Mouse (Mus musculus) heart, embryonic 16.5 days (tissue): ENCODE results near the gene Atp5s. TPM values are rescaled to one million over a fixed set of nuclear protein-coding genes. Genes with fewer than 3 reads are reported as not detected.

ENCODE experiments used
- ATAC-seq: fragments of 200-750 bp; cut with Nextera tagmentation; replicated peaks from 2 replicates; pipeline ENCODE4 v1.8.0; 2017; ENCODE audit warnings: moderate number of reproducible peaks; ENCODE audit not compliant: insufficient read depth, low FRiP score; ENCODE audit errors: extremely low read depth
- H3K27ac ChIP-seq: fragments of 300-500 bp; sonication (generic); 2 replicates; pipeline ENCODE4 v1.5.1; 2014; ENCODE audit warnings: mild to moderate bottlenecking, low read length, control low read depth, moderate library complexity
- H3K27me3 ChIP-seq: fragments of 300-500 bp; sonication (generic); 2 replicates; pipeline ENCODE4 v1.6.1; 2014; ENCODE audit warnings: low read length, mixed read lengths; ENCODE audit not compliant: control insufficient read depth, insufficient read depth
- H3K36me3 ChIP-seq: fragments of 300-500 bp; sonication (generic); 2 replicates; pipeline ENCODE4 v1.6.1; 2014; ENCODE audit not compliant: control insufficient read depth, insufficient read depth
- H3K4me1 ChIP-seq: fragments of 300-500 bp; sonication (generic); 2 replicates; pipeline ENCODE4 v1.6.1; 2014; ENCODE audit warnings: low read length, mixed read lengths; ENCODE audit not compliant: control insufficient read depth, insufficient read depth
- H3K4me2 ChIP-seq: fragments of 300-500 bp; sonication (generic); 2 replicates; pipeline ENCODE4 v1.6.1; 2014; ENCODE audit warnings: low read depth, mild to moderate bottlenecking, control low read depth, low read length
- H3K4me3 ChIP-seq: fragments of 300-500 bp; sonication (generic); 2 replicates; pipeline ENCODE4 v1.5.1; 2014; ENCODE audit warnings: mild to moderate bottlenecking, control low read depth, low read length
- H3K9ac ChIP-seq: fragments of 300-500 bp; sonication (generic); 2 replicates; pipeline ENCODE4 v1.6.1; 2014; ENCODE audit warnings: low read length, control low read depth
- H3K9me3 ChIP-seq: fragments of 300-500 bp; sonication (generic); replicated peaks from 2 replicates; pipeline ENCODE4 v1.6.1; 2016; ENCODE audit warnings: low read length; ENCODE audit not compliant: control insufficient read depth
- WGBS: fragments of 180-500 bp; shearing (Covaris S2); extraction: QIAGEN DNeasy Blood & Tissue Kit; methylation state at CpG from one replicate; pipeline ENCODE4 v1.1.7; 2014; 5-methylcytosine and 5-hydroxymethylcytosine counted together
- polyA plus RNA-seq: library from polyadenylated mRNA; unstranded; fragments of >200 nt; fragmentation: Nextera tagmentation; extraction: Ambion mirVana; gene quantifications from 2 replicates; pipeline ENCODE4 v1.2.1, GENCODE M21; 2015

The Atp5s gene
- polyA plus RNA-seq, 1 experiment from 2014 or later: 39.2 TPM

GRCm38 (mm10) chr12:69765543-69765942 is 40.8 kb downstream of the Atp5s start:
- H3K36me3 ChIP-seq: no peaks in the 10 kb centered on the region
- no peak overlapping the region for H3K27ac ChIP-seq
- no peak overlapping the region for H3K4me3 ChIP-seq
- ATAC-seq: no peak
- H3K9me3 ChIP-seq: 0 out of 2 replicates have a peak, but pooled peaks cover 4% of the 10 kb centered on the region
- no peak overlapping the region for H3K4me2 ChIP-seq
- no peaks in the 10 kb centered on the region for H3K4me1 ChIP-seq
- no peaks in the 10 kb centered on the region for H3K27me3 ChIP-seq
- 76% methylated on average over 9 of the region's 9 CpGs for WGBS
- no peak overlapping the region for H3K9ac ChIP-seq

GRCm38 (mm10) chr12:69766185-69766904 is 41.6 kb downstream of the Atp5s start:
- Histone ChIP-seq H3K27me3 (no peaks in the 10 kb centered on the region), H3K4me1 (no peaks in the 10 kb centered on the region), H3K27ac (no peak overlapping the region), H3K4me2 (no peak overlapping the region), H3K4me3 (no peak overlapping the region), H3K36me3 (no peaks in the 10 kb centered on the region), H3K9ac (no peak overlapping the region), H3K9me3 (0 out of 2 replicates have a peak, but pooled peaks cover 5% of the 10 kb centered on the region)
- WGBS: 77% methylated on average over 10 of the region's 10 CpGs
- no peak for ATAC-seq

GRCm38 (mm10) chr12:69767476-69768258 is 42.9 kb downstream of the Atp5s start:
- WGBS: 54% methylated on average over 9 of the region's 9 CpGs
- H3K9ac ChIP-seq: no peak overlapping the region
- no peak overlapping the region for H3K27ac ChIP-seq
- H3K4me1 ChIP-seq: no peaks in the 10 kb centered on the region
- no peak for ATAC-seq
- H3K4me2 ChIP-seq: no peak overlapping the region
- H3K9me3 ChIP-seq: 0 out of 2 replicates have a peak, but pooled peaks cover 2% of the 10 kb centered on the region
- no peaks in the 10 kb centered on the region for H3K27me3 ChIP-seq
- H3K36me3 ChIP-seq: no peaks in the 10 kb centered on the region
- H3K4me3 ChIP-seq: no peak overlapping the region

GRCm38 (mm10) chr12:69768841-69769240 is 44.1 kb downstream of the Atp5s start:
- Histone ChIP-seq H3K36me3 (no peaks in the 10 kb centered on the region), H3K4me1 (no peaks in the 10 kb centered on the region), H3K9me3 (0 out of 2 replicates have a peak, but pooled peaks cover 2% of the 10 kb centered on the region), H3K4me3 (no peak overlapping the region), H3K9ac (no peak overlapping the region), H3K4me2 (no peak overlapping the region), H3K27ac (no peak overlapping the region), H3K27me3 (no peaks in the 10 kb centered on the region)
- 80% methylated on average over 2 of the region's 2 CpGs for WGBS
- ATAC-seq: no peak

GRCm38 (mm10) chr12:69776607-69777340 is 52.0 kb downstream of the Atp5s start:
- WGBS: 55% methylated on average over 11 of the region's 11 CpGs
- H3K27me3 ChIP-seq: no peaks in the 10 kb centered on the region
- no peak overlapping the region for H3K4me3 ChIP-seq
- peak overlapping the region; percentile 34; the same call in 1 of the 2 replicates for H3K27ac ChIP-seq
- no peak; the same call in 1 of the 2 replicates for ATAC-seq
- peaks cover 13% of the 10 kb centered on the region for H3K4me1 ChIP-seq
- no peak overlapping the region for H3K9ac ChIP-seq
- no peaks in the 10 kb centered on the region for H3K9me3 ChIP-seq
- no peaks in the 10 kb centered on the region for H3K36me3 ChIP-seq
- no peak overlapping the region for H3K4me2 ChIP-seq

GRCm38 (mm10) chr12:69777341-69777730 is 52.6 kb downstream of the Atp5s start:
- H3K9me3 ChIP-seq: no peaks in the 10 kb centered on the region
- no peaks in the 10 kb centered on the region for H3K27me3 ChIP-seq
- no peak overlapping the region for H3K9ac ChIP-seq
- 80% methylated on average over 6 of the region's 6 CpGs for WGBS
- H3K4me1 ChIP-seq: peaks cover 19% of the 10 kb centered on the region
- ATAC-seq: no peak
- H3K4me2 ChIP-seq: no peak overlapping the region
- no peak overlapping the region for H3K4me3 ChIP-seq
- H3K27ac ChIP-seq: no peak overlapping the region
- no peaks in the 10 kb centered on the region for H3K36me3 ChIP-seq

- H3K27me3 ChIP-seq: no peaks in the 10 kb centered on the region
- no peak overlapping the region for H3K27ac ChIP-seq
- 80% methylated on average over 2 of the region's 2 CpGs for WGBS
- ATAC-seq: no peak
- H3K36me3 ChIP-seq: no peaks in the 10 kb centered on the region
- no peak overlapping the region for H3K4me2 ChIP-seq
- no peak overlapping the region for H3K4me3 ChIP-seq
- H3K9ac ChIP-seq: no peak overlapping the region
- H3K9me3 ChIP-seq: no peaks in the 10 kb centered on the region
- peaks cover 21% of the 10 kb centered on the region for H3K4me1 ChIP-seq
Measured at GRCm38 (mm10) chr12:69777957-69778356, 53.2 kb downstream of the Atp5s start.

- Histone ChIP-seq H3K9me3 (no peaks in the 10 kb centered on the region), H3K4me2 (no peak overlapping the region), H3K9ac (no peak overlapping the region), H3K4me3 (no peak overlapping the region), H3K27ac (no peak overlapping the region), H3K36me3 (no peaks in the 10 kb centered on the region), H3K27me3 (no peaks in the 10 kb centered on the region), H3K4me1 (peaks cover 19% of the 10 kb centered on the region)
- WGBS: 86% methylated on average over 8 of the region's 8 CpGs
- ATAC-seq: no peak
Measured at GRCm38 (mm10) chr12:69781480-69781879, 56.7 kb downstream of the Atp5s start.
